Mouse (Mus musculus) right cerebral cortex, postnatal 4 days (tissue): Measurements from ENCODE around the gene Oaf.
A peak's percentile ranks its signal among the peaks of the same experiment; 100 is the strongest.

ENCODE experiments used
- DNase-seq: peaks from one replicate; pipeline ENCODE4 v3.0.0-alpha.2; 2022

Oaf gene

GRCm38 (mm10) chr9:43221643-43222428 lies 17.9 kb downstream of the Oaf start:
- peak; percentile 96 for DNase-seq

- DNase-seq = peak; percentile 60
These were observed 28.8 kb downstream of the Oaf start for GRCm38 (mm10) chr9:43210771-43211450.

GRCm38 (mm10) chr9:43210190-43210682 lies 29.5 kb downstream of the Oaf start, which contains the start of gene Pou2f3:
Gene Pou2f3 (minus strand): TSS chr9:43210369.
- peak; percentile 40 for DNase-seq

DNA sequence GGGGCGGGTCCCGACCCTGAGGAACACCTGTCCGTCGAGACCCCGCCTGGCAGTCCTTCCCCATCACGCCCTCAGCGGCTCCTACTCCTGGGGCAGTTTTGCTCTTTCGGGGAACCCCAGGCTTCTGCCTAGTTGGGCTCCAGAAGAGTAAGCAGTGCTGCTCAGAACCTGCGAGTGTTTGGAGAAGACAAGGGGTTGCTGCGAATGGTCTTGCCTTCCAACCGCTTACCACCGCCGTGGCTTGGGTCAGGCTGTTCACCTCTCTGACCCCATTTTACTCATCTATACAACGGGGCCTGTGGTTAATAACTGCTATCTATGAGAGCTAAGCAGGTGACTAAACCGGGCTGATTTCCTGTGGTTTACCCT lies 33.7 kb downstream of the Oaf start:
- DNase-seq = no peak

- no peak for DNase-seq
These were observed 34.2 kb downstream of the Oaf start for GRCm38 (mm10) chr9:43205343-43206021.

DNA sequence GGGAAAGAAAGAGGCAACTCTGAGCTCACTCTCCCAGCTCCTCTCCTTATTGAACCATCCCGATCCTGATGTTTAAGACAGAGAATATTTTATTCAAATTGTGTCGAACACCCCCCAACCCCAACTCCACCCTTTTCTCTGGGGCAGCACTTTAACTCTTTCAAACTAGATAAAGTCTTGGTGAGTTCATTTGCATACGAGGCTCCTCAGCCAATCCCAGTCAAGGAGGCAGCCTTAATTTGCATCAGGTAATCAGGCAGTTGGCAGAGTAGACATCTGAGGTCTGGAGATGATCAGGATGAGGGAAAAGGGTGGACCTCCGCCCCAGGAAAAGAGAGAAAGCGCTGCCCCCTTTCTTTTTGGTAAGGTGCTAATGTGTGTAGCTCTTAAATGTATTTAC lies 39.5 kb downstream of the Oaf start:
- DNase-seq = no peak

- DNase-seq = no peak
These were observed 45.7 kb downstream of the Oaf start for GRCm38 (mm10) chr9:43194001-43194400.

DNA sequence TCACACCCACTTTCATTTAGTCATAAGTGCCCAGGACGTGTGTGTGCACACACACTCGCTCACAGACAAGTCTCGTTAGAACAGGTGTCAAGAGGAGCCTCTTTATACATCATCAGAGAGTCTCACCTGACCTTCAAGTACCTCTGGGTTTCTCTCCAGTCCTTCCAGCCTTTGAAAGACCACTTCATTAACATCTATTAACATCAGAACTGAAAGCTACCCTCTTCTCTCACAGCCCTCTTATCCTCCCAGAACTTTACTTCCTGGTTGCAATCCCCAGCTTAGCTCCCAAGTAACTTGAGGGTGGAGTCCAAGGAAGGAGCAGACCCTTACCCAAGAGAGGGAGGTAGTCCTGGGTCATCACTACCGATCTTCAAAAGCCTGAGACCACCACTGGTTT lies 48.1 kb downstream of the Oaf start:
- DNase-seq = no peak

GRCm38 (mm10) chr9:43189021-43189356 lies 50.7 kb downstream of the Oaf start:
- DNase-seq = no peak

- DNase-seq = no peak
These were observed 51.2 kb downstream of the Oaf start for GRCm38 (mm10) chr9:43188309-43189020.

GRCm38 (mm10) chr9:43179614-43180013 lies 60.1 kb downstream of the Oaf start:
- DNase-seq = no peak

GRCm38 (mm10) chr9:43178172-43178571 lies 61.5 kb downstream of the Oaf start:
- no peak for DNase-seq
